Mouse (Mus musculus) CH12.LX (cell line): ENCODE results near the gene Srd5a2. TPM values are rescaled to one million over a fixed set of nuclear protein-coding genes. Genes with fewer than 3 reads are reported as not detected.

Experiments used
- DNase-seq: peaks from one replicate; pipeline ENCODE4 v3.0.0-alpha.2; 2013; ENCODE audit errors: extremely low read depth
- H3K27ac ChIP-seq: 2 replicates; pipeline ENCODE4 v1.5.1; 2012; ENCODE audit warnings: low read depth, mild to moderate bottlenecking, control low read depth, moderate library complexity; ENCODE audit not compliant: insufficient read depth
- H3K27me3 ChIP-seq: replicated peaks from 2 replicates; pipeline ENCODE3; 2012; ENCODE audit warnings: inconsistent platforms
- H3K36me3 ChIP-seq, 2 experiments: replicated peaks in 1 of 2; 2 replicates each; pipeline versions ENCODE3 to v1.6.1; 2012; ENCODE audit warnings: inconsistent platforms in 1 of 2, low read length in 1 of 2, mild to moderate bottlenecking in 1 of 2, mixed read lengths in 1 of 2, moderate library complexity in 1 of 2; ENCODE audit not compliant: control insufficient read depth in 1 of 2, insufficient read depth in 1 of 2
- H3K4me1 ChIP-seq, 2 experiments: 2 replicates each; pipeline ENCODE4 v1.6.1; 2012; ENCODE audit warnings: inconsistent platforms in 1 of 2, moderate library complexity in 1 of 2; ENCODE audit not compliant: insufficient read depth in 2 of 2, control insufficient read depth in 1 of 2
- H3K4me2 ChIP-seq: 2 replicates; pipeline ENCODE4 v1.6.1; 2012; ENCODE audit warnings: low read depth, mild to moderate bottlenecking, control low read depth; ENCODE audit not compliant: poor library complexity, insufficient read depth, severe bottlenecking
- H3K4me3 ChIP-seq, 3 experiments: fragments of 150-350 bp in 1 of 3; sonication (generic) in 1 of 3; replicated peaks in 1 of 3; 2 replicates each; pipeline versions ENCODE3 to v1.5.1; 2011 to 2012; ENCODE audit warnings: low read depth in 2 of 3, low read length in 2 of 3, mild to moderate bottlenecking in 2 of 3, moderate library complexity in 2 of 3, control low read depth in 1 of 3, improper control_type of control experiment in 1 of 3, inconsistent platforms in 1 of 3, mixed read lengths in 1 of 3; ENCODE audit not compliant: poor library complexity in 1 of 3
- H3K79me2 ChIP-seq: replicated peaks from 2 replicates; pipeline ENCODE4 v1.6.1; 2012; ENCODE audit warnings: mild to moderate bottlenecking, moderate library complexity; ENCODE audit not compliant: control insufficient read depth, poor library complexity, insufficient read depth, severe bottlenecking; ENCODE audit errors: extremely low read depth
- H3K9ac ChIP-seq: 2 replicates; pipeline ENCODE4 v1.6.1; 2012; ENCODE audit warnings: low read depth, mild to moderate bottlenecking, control low read depth, moderate library complexity; ENCODE audit not compliant: insufficient read depth
- H3K9me3 ChIP-seq: replicated peaks from 2 replicates; pipeline ENCODE3; 2012; ENCODE audit warnings: low read length, inconsistent platforms, mixed read lengths
- BHLHE40 ChIP-seq: IDR thresholded peaks from 2 replicates; pipeline ENCODE4 v1.6.1; 2011; ENCODE audit warnings: mild to moderate bottlenecking, low read depth, low read length, improper control_type of control experiment
- CHD1 ChIP-seq: IDR thresholded peaks from 2 replicates; pipeline ENCODE4 v1.6.1; 2012; ENCODE audit warnings: low read depth, low read length, improper control_type of control experiment, inconsistent platforms
- CHD2 ChIP-seq: IDR thresholded peaks from 2 replicates; pipeline ENCODE4 v1.6.1; 2011; ENCODE audit warnings: low read length, improper control_type of control experiment
- E2F4 ChIP-seq: IDR thresholded peaks from 2 replicates; pipeline ENCODE4 v1.6.1; 2011; ENCODE audit warnings: low read depth, low read length, improper control_type of control experiment; ENCODE audit not compliant: insufficient replicate concordance
- EP300 ChIP-seq: IDR thresholded peaks from 2 replicates; pipeline ENCODE4 v1.6.1; 2011; ENCODE audit warnings: low read length, improper control_type of control experiment
- JUND ChIP-seq: conservative IDR thresholded peaks from 2 replicates; pipeline ENCODE4 v1.6.1; 2011; ENCODE audit warnings: low read depth, low read length, improper control_type of control experiment
- MAX ChIP-seq: IDR thresholded peaks from 2 replicates; pipeline ENCODE4 v1.6.1; 2011; ENCODE audit warnings: low read length, improper control_type of control experiment
- MEF2A ChIP-seq: IDR thresholded peaks from 2 replicates; pipeline ENCODE4 v1.6.1; 2014; ENCODE audit warnings: low read depth, mild to moderate bottlenecking, inconsistent platforms, low read length, improper control_type of control experiment, borderline replicate concordance
- POLR2AphosphoS2 ChIP-seq: IDR thresholded peaks from 2 replicates; pipeline ENCODE4 v1.6.1; 2011; ENCODE audit warnings: low read depth, low read length, improper control_type of control experiment
- TBP ChIP-seq: conservative IDR thresholded peaks from 2 replicates; pipeline ENCODE4 v1.6.1; 2011; ENCODE audit warnings: low read depth, low read length, improper control_type of control experiment
- UBTF ChIP-seq: IDR thresholded peaks from 2 replicates; pipeline ENCODE4 v1.6.1; 2012; ENCODE audit warnings: low read depth, mild to moderate bottlenecking, inconsistent platforms, low read length, improper control_type of control experiment, moderate library complexity
- USF1 ChIP-seq: IDR thresholded peaks from 2 replicates; pipeline ENCODE4 v1.6.1; 2014; ENCODE audit warnings: low read depth, mild to moderate bottlenecking, inconsistent platforms, low read length, improper control_type of control experiment
- USF2 ChIP-seq: conservative IDR thresholded peaks from 2 replicates; pipeline ENCODE4 v1.6.1; 2011; ENCODE audit warnings: low read depth, low read length, improper control_type of control experiment
- dilution Hi-C: fragments of 300-500 bp; cut with MboI; formaldehyde crosslinking; loops from 2 replicates; pipeline ENCODE4 v1.14.3; 2020; ENCODE audit warnings: low sequenced_read_pairs; ENCODE audit not compliant: extremely low pct_unique_long_range_greater_than_20kb, extremely low pct_ligation_motif_present
- in situ Hi-C: fragments of 300-500 bp; cut with MboI; formaldehyde crosslinking; loops from 3 replicates; pipeline ENCODE4 v1.14.3; 2019; ENCODE audit warnings: low sequenced_read_pairs, low pct_ligation_motif_present, low pct_unique_long_range_greater_than_20kb, mixed read lengths
- polyA plus RNA-seq: library from polyadenylated mRNA; unstranded; fragments of >175 nt; gene quantifications from 2 replicates; pipeline ENCODE4 v1.2.1, GENCODE M21; 2012; ENCODE audit warnings: low read depth; ENCODE audit not compliant: insufficient read length
- total RNA-seq, 2 experiments: library from RNA; depleted of rRNA; stranded (reverse); fragments of 300-350 nt in 1 of 2; fragments of >200 nt in 1 of 2; gene quantifications; 2 replicates each; pipeline ENCODE4 v1.2.3; 2012 to 2014

Gene Srd5a2
- total and polyA plus RNA-seq, 3 experiments = not detected

DNA sequence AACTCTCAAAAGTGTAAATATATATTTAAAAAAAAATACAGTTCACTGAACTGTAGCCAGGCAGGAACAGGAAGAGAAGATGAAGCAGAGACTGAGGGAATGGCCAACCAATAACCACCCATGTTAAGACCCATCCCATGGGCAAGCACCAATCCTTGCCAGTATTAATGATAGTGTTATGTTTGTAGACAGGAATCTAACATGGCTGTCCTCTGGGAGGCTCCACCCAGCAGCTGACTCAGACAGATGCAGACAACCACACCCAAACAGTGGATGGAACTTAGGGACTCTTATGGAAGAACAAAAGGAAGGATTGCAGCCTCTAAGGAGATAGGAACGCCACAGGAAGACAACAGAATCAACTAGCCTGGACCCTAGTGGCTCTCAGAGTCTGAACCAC is 64.8 kb downstream of the Srd5a2 start:
- Histone ChIP-seq H3K4me2 (no peak overlapping the region), H3K4me1 (no peaks in the 10 kb centered on the region), H3K9ac (no peak overlapping the region), H3K4me3 (no peak overlapping the region), H3K27ac (no peak overlapping the region), H3K27me3 (no peaks in the 10 kb centered on the region), H3K9me3 (no peaks in the 10 kb centered on the region), H3K79me2 (no peaks in the 10 kb centered on the region)
- dilution Hi-C loops (no loop called here), in situ Hi-C loops (no loop called here)
- no peak for DNase-seq
- TF ChIP-seq TBP (no peak), E2F4 (no peak)
- TF ChIP-seq, all 38 proteins: peak for 0
- no peaks in the 10 kb centered on the region for H3K36me3 ChIP-seq

DNA sequence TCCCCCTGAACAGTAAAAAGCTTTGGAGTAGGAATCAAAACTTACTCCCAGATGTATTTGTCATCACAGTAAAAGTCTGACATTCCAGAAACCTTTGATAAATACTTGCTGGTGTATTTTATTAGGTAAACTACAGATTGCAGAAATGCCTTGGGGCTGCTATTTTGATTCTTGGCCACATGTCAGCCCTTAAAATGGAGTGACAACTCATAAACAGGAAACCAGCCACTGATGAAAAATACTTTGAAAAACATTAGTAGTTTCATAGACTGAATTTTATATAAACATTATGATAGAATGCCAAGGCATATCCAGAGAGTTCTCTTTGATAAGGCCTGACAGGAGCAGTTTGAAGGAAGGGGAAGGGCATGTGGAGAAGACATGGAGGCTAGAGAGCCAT is 71.7 kb downstream of the Srd5a2 start:
- dilution Hi-C loops = no loop called here
- no peak overlapping the region for H3K4me2 ChIP-seq
- H3K9ac ChIP-seq = no peak overlapping the region
- H3K27me3 ChIP-seq = no peaks in the 10 kb centered on the region
- no peaks in the 10 kb centered on the region for H3K4me1 ChIP-seq
- H3K36me3 ChIP-seq = no peaks in the 10 kb centered on the region
- TF ChIP-seq TBP = no peak
- TF ChIP-seq EP300 = no peak
- no peak for TF ChIP-seq BHLHE40
- TF ChIP-seq CHD2 = no peak
- no peak for TF ChIP-seq CHD1
- TF ChIP-seq MAX = no peak
- no peak for TF ChIP-seq MEF2A
- no peak for TF ChIP-seq POLR2AphosphoS2
- TF ChIP-seq USF2 = no peak
- TF ChIP-seq JUND = no peak
- TF ChIP-seq, all 38 proteins: peak for 0
- H3K4me3 ChIP-seq = no peak overlapping the region
- DNase-seq = no peak
- no peak overlapping the region for H3K27ac ChIP-seq
- H3K9me3 ChIP-seq = no peaks in the 10 kb centered on the region
- no peaks in the 10 kb centered on the region for H3K79me2 ChIP-seq
- in situ Hi-C loops = no loop called here

- Histone ChIP-seq H3K27me3 (no peaks in the 10 kb centered on the region), H3K4me1 (peaks cover 0 to 7% of the 10 kb centered on the region in 2 experiments; a peak in 1 of 4 replicates), H3K79me2 (no peaks in the 10 kb centered on the region), H3K9me3 (no peaks in the 10 kb centered on the region), H3K4me3 (no peak overlapping the region), H3K9ac (no peak overlapping the region), H3K27ac (no peak overlapping the region), H3K4me2 (peak overlapping the region; percentile 13; the same call in 1 of the 2 replicates), H3K36me3 (no peaks in the 10 kb centered on the region)
- in situ Hi-C loops (no loop called here), dilution Hi-C loops (no loop called here)
- peak; percentile 59; the same call in 1 of the 2 replicates for TF ChIP-seq USF2
- no peak for TF ChIP-seq UBTF
- TF ChIP-seq BHLHE40 = peak; percentile 52
- peak; percentile 61 for TF ChIP-seq USF1
- no peak for DNase-seq
Observed at GRCm38 (mm10) chr17:73972648-73973047, 75.1 kb downstream of the Srd5a2 start.
